Mouse (Mus musculus) limb, embryonic 13.5 days (tissue): ENCODE data around the gene Rgs7bp. TPM values are rescaled to one million over a fixed set of nuclear protein-coding genes. Genes with fewer than 3 reads are reported as not detected.
"Not testable (repeated sequence)": the region's sequence is repeated elsewhere in the genome, so short reads cannot be mapped to it uniquely, and the experiment has no call there.

Experiments used
- ATAC-seq: fragments of 200-750 bp; cut with Nextera tagmentation; 2 replicates; pipeline ENCODE4 v1.8.0; 2017; ENCODE audit warnings: low read depth, moderate number of reproducible peaks, moderate TSS enrichment; ENCODE audit not compliant: low FRiP score
- H3K27ac ChIP-seq: fragments of 300-500 bp; sonication (generic); 2 replicates; pipeline ENCODE4 v1.5.1; 2015; ENCODE audit warnings: inconsistent platforms, mild to moderate bottlenecking, moderate library complexity
- H3K27me3 ChIP-seq: fragments of 300-500 bp; sonication (generic); 2 replicates; pipeline ENCODE4 v1.6.1; 2015; ENCODE audit warnings: mild to moderate bottlenecking, inconsistent platforms
- H3K36me3 ChIP-seq: fragments of 300-500 bp; sonication (generic); 2 replicates; pipeline ENCODE4 v1.6.1; 2015; ENCODE audit warnings: inconsistent platforms, mild to moderate bottlenecking, moderate library complexity
- H3K4me1 ChIP-seq: fragments of 300-500 bp; sonication (generic); 2 replicates; pipeline ENCODE4 v1.6.1; 2015; ENCODE audit warnings: inconsistent platforms
- H3K4me2 ChIP-seq: fragments of 300-500 bp; sonication (generic); replicated peaks from 2 replicates; pipeline ENCODE4 v1.6.1; 2015; ENCODE audit warnings: inconsistent platforms, mild to moderate bottlenecking, moderate library complexity
- H3K4me3 ChIP-seq: fragments of 300-500 bp; sonication (generic); 2 replicates; pipeline ENCODE4 v1.5.1; 2015; ENCODE audit warnings: moderate library complexity, mild to moderate bottlenecking, inconsistent platforms
- H3K9ac ChIP-seq: fragments of 300-500 bp; sonication (generic); 2 replicates; pipeline ENCODE4 v1.6.1; 2015; ENCODE audit warnings: mild to moderate bottlenecking, inconsistent platforms
- H3K9me3 ChIP-seq: fragments of 300-500 bp; sonication (generic); 2 replicates; pipeline ENCODE4 v1.6.1; 2016; ENCODE audit warnings: inconsistent platforms
- WGBS: fragments of 180-500 bp; shearing (Covaris S2); methylation state at CpG from one replicate; pipeline ENCODE4 v1.1.7; 2015; 5-methylcytosine and 5-hydroxymethylcytosine counted together
- polyA plus RNA-seq: library from polyadenylated mRNA; unstranded; fragments of >200 nt; fragmentation: Nextera tagmentation; extraction: Ambion mirVana; gene quantifications from 2 replicates; pipeline ENCODE4 v1.2.1, GENCODE M21; 2015

Gene Rgs7bp
- polyA plus RNA-seq, 1 experiment from 2014 or later, result 2.1 TPM

DNA sequence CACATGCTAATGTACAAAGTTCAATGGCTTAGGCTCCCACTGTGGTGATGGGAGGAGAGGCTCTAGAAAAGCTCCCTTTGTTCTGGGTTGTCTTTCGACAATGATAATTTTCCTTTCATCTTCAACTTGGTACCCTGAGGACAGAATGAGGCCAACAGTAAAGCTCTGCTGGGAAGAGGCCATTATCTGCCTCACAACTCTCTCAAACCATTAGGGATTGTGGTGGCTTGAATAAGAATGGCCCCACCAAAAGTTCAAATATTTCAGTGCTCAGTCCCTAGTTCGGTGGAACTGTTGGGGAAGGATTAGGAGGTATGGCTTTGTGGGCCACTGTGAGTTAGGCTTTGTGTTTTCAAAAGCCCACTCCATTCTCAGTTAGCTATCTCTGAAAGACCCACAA lies 138.6 kb downstream of the Rgs7bp start:
- H3K9me3 ChIP-seq, result no peaks in the 10 kb centered on the region
- H3K27ac ChIP-seq, result no peak overlapping the region
- H3K4me2 ChIP-seq, result no peak overlapping the region
- H3K4me1 ChIP-seq, result no peaks in the 10 kb centered on the region
- H3K36me3 ChIP-seq, result no peaks in the 10 kb centered on the region
- no peak overlapping the region for H3K9ac ChIP-seq
- 93% methylated on average over 2 of the region's 2 CpGs for WGBS
- no peak for ATAC-seq
- H3K4me3 ChIP-seq, result no peak overlapping the region
- H3K27me3 ChIP-seq, result no peaks in the 10 kb centered on the region

DNA sequence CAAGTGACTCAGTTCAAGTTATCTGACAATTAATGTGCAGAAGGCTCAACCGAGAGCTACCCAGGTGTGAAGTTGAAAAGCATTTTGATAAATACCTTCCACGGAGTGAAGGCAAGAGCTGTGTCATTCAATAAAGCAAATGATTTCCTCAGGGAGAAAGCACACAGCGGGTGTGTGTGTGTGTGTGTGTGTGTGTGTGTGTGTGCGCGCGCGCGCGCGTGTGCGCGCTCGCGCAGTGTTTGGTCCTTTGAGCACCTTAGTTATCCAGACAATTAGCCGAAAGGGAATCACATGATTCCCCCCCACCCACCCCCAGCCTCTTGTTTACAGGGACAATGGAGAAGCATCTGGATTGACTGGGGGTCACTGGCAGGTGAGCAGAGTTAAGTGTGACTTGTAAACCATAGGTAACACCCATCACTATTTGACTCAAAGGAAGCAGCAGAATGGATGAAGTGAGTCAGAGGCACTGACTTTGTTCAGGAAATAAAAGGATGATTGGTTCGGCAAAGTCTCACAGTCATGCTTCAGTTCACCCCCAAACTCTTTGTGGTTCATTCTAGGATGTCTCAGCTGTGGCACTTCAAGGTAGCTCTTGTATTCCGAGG lies 140.3 kb downstream of the Rgs7bp start:
- no peaks in the 10 kb centered on the region for H3K36me3 ChIP-seq
- no peaks in the 10 kb centered on the region for H3K9me3 ChIP-seq
- 90% methylated on average over 17 of the region's 17 CpGs for WGBS
- no peak overlapping the region for H3K4me3 ChIP-seq
- no peak overlapping the region for H3K9ac ChIP-seq
- no peak for ATAC-seq
- H3K4me1 ChIP-seq, result no peaks in the 10 kb centered on the region
- no peak overlapping the region for H3K27ac ChIP-seq
- H3K4me2 ChIP-seq, result no peak overlapping the region
- no peaks in the 10 kb centered on the region for H3K27me3 ChIP-seq

DNA sequence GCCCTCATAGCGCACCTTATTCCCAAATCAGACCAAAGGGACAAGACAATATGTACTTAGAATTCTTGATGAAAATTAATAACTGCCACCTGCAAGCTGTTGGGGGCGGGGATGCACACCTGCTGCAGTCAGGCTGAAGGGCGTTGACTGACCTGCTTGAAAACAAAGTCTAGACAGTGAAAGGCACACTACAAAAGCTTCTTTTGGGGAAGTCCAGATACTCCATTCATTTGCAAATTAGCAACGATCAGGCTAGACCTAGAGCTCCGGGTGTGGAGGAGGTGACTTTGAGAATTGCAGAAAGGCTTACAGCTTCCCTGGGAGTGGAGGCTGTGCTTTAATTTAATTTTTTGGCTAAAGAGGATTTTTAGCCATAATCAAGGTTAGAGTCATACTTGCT lies 143.1 kb downstream of the Rgs7bp start:
- not testable (repeated sequence) for H3K9ac ChIP-seq, H3K36me3 ChIP-seq, H3K27me3 ChIP-seq, H3K4me1 ChIP-seq, H3K4me3 ChIP-seq, ATAC-seq, H3K4me2 ChIP-seq, H3K9me3 ChIP-seq, H3K27ac ChIP-seq
- 87% methylated on average over 5 of the region's 5 CpGs for WGBS

DNA sequence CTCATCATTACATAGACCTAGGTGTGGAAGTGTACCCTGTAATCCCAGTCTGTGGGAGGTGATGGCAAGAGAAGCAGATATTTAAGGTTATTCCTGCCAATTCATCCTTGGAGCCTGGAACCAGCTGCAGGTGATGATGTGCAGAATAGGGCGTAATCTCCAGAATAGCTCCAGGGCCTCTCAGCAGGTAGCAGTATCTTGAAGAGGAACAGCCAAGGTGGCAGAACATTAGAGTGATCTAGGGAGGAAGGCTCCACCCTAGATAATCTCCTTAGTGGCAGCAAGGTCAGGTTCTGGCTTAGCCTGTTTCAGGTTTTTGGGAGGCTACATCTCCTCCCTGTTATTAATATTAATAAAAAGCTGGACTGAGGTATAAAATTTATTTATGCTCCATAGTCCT lies 143.7 kb downstream of the Rgs7bp start:
- not testable (repeated sequence) for H3K4me1 ChIP-seq, H3K9me3 ChIP-seq, H3K4me2 ChIP-seq, H3K27me3 ChIP-seq, ATAC-seq, H3K36me3 ChIP-seq, H3K27ac ChIP-seq, H3K4me3 ChIP-seq, H3K9ac ChIP-seq
- 93% methylated on average over 1 of the region's 1 CpGs for WGBS

DNA sequence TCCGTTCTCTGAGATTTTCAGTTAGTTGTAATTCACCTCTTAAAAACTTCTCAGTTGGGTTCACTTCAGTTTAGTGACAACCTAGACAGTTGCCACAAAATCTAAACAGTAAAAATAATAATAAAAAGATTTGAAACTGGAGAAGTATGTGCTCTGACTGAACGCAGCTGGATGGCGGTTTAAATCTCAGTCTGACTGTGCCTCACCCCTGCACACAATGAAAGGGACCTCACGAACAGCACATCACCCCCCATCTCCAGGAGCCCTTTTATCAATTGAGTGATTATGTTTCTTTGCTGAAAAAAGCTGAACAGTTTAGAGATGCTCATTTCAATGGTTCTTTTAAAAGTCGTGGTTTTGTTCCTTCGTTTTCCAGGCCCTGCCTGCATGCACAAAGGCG lies 146.0 kb downstream of the Rgs7bp start:
- WGBS, result 64% methylated on average over 7 of the region's 7 CpGs
- H3K9me3 ChIP-seq, result no peaks in the 10 kb centered on the region
- no peak for ATAC-seq

More for the DNA sequence above, 146.0 kb downstream of the Rgs7bp start:
- Histone ChIP-seq H3K4me2 (no peak overlapping the region), H3K36me3 (no peaks in the 10 kb centered on the region), H3K4me3 (no peak overlapping the region), H3K9ac (no peak overlapping the region), H3K4me1 (no peaks in the 10 kb centered on the region), H3K27me3 (no peaks in the 10 kb centered on the region), H3K27ac (no peak overlapping the region)

Other genes starting within 250 kb of the Rgs7bp start
- gene Cwc27, start 237.8 kb downstream of the Rgs7bp start, polyA plus RNA-seq, result 31.7 and 35.1 TPM in 2 replicates
- gene Shisal2b, start 191.0 kb downstream of the Rgs7bp start, polyA plus RNA-seq, result 0.41 and 0.69 TPM in 2 replicates
- gene 4933425L06Rik, start 27.2 kb upstream of the Rgs7bp start, polyA plus RNA-seq, result not detected in 2 replicates
- 10.1 and 10.3 TPM in 2 replicates for gene Rnf180, start 239.9 kb upstream of the Rgs7bp start, polyA plus RNA-seq